In the genomic region with DNA sequence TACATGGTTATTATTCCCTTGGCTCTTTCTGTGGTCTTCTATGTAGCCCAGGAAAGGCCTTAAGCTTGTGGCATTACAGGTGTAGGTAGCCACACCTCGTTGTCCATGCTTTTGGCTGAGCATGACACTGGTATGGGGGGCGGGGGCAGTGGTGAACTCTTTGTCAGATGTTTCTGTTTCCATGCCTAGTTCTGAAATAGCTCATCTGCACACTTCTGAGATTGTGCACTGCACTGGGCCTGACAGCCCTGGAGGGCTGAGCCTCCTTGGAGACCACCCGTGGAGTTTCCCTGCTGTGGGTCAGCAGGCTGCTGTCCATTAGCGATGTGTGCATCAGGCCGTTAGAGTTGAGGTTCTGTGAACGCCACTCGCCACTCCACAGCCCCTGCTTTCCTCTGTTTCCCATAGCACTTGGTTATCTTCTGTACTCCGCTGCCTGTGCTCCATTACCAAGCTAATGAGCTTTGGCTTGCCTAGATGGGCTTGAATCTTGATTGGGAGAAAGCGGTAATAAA, we compare ENCODE assay signal across 12 mouse cellular contexts. TPM values are rescaled to one million over a fixed set of nuclear protein-coding genes. Genes with fewer than 3 reads are reported as not detected.
DNase-seq lines count a peak whose midpoint lies in the region; ATAC-seq and TF ChIP-seq lines count a peak whose summit lies in the region.
"Had no signal": no experiment of that assay in that cellular context is flagged by ENCODE, and none has a peak within 500 bp of the region (broad histone marks: within the 10 kb centered on the region; RNA-seq: fewer than 3 reads in every experiment).

No protein-coding gene starts in this region.

- ATAC-seq in embryonic facial prominence, embryonic 11.5 days (replicated peaks; ENCODE audit: insufficient number of reproducible peaks, low FRiP score, low TSS enrichment, low read depth): no peak
- no peak for ATAC-seq in hindbrain, embryonic 15.5 days (ENCODE audit: low FRiP score, low read depth)
- no peak for ATAC-seq in neural tube, embryonic 13.5 days (ENCODE audit: low read depth)

- H3K4me3 ChIP-seq in layer of hippocampus, adult 2 months: peak overlapping the region; percentile 13; the same call in 1 of the 2 replicates
- no peak overlapping the region for H3K4me3 ChIP-seq in embryonic facial prominence, embryonic 11.5 days (ENCODE audit: low read depth, low read length)
- H3K4me3 ChIP-seq in hindbrain, embryonic 15.5 days: no peak overlapping the region
- peak overlapping the region; percentile 15 for H3K4me3 ChIP-seq in neural tube, embryonic 13.5 days
- no peak overlapping the region for H3K4me3 ChIP-seq in heart, adult 2 months

- TF ChIP-seq CTCF in layer of hippocampus, adult 2 months (conservative IDR thresholded peaks at IDR 0.05): no peak
- TF ChIP-seq CTCF in heart, adult 2 months (IDR thresholded peaks at IDR 0.05): no peak

- H3K4me1 ChIP-seq in embryonic facial prominence, embryonic 11.5 days (ENCODE audit: control insufficient read depth, insufficient read depth, low read length): no peaks in the 10 kb centered on the region
- peaks cover 42% of the 10 kb centered on the region for H3K4me1 ChIP-seq in hindbrain, embryonic 15.5 days (replicated peaks)
- H3K4me1 ChIP-seq in neural tube, embryonic 13.5 days (replicated peaks): peaks cover 40% of the 10 kb centered on the region
- H3K4me1 ChIP-seq in heart, adult 2 months (ENCODE audit: control insufficient read depth, insufficient read depth, low read length): peaks cover 6% of the 10 kb centered on the region

- H3K36me3 ChIP-seq in embryonic facial prominence, embryonic 11.5 days (replicated peaks; ENCODE audit: control insufficient read depth, insufficient read depth, low read depth, low read length): no peaks in the 10 kb centered on the region
- H3K36me3 ChIP-seq in hindbrain, embryonic 15.5 days: no peaks in the 10 kb centered on the region; the same call in 1 of the 2 replicates
- peaks cover 17% of the 10 kb centered on the region; the same call in 1 of the 2 replicates for H3K36me3 ChIP-seq in neural tube, embryonic 13.5 days
- no peaks in the 10 kb centered on the region for H3K36me3 ChIP-seq in heart, adult 2 months (ENCODE audit: control insufficient read depth, insufficient read depth, low read length)
- H3K36me3 ChIP-seq: heart, embryonic 15.5 days had no signal

- H3K79me2 ChIP-seq in heart, adult 2 months (replicated peaks; ENCODE audit: control insufficient read depth, insufficient read depth, low read length): no peaks in the 10 kb centered on the region

- peak overlapping the region; percentile 96; the same call in 1 of the 2 replicates for H3K27ac ChIP-seq in layer of hippocampus, adult 2 months
- H3K27ac ChIP-seq in embryonic facial prominence, embryonic 11.5 days (replicated peaks; ENCODE audit: low read depth, low read length): no peak overlapping the region
- peak overlapping the region; percentile 41 for H3K27ac ChIP-seq in hindbrain, embryonic 15.5 days (replicated peaks)
- H3K27ac ChIP-seq in neural tube, embryonic 13.5 days (replicated peaks): peak overlapping the region; percentile 80
- no peak overlapping the region for H3K27ac ChIP-seq in heart, adult 2 months

- no peaks in the 10 kb centered on the region for H3K27me3 ChIP-seq in embryonic facial prominence, embryonic 11.5 days (ENCODE audit: control insufficient read depth, insufficient read depth, low read length)
- no peaks in the 10 kb centered on the region for H3K27me3 ChIP-seq in hindbrain, embryonic 15.5 days
- H3K27me3 ChIP-seq in neural tube, embryonic 13.5 days: no peaks in the 10 kb centered on the region
- no peaks in the 10 kb centered on the region for H3K27me3 ChIP-seq in heart, adult 2 months (ENCODE audit: control insufficient read depth, insufficient read depth, low read length)
- H3K27me3 ChIP-seq: heart, embryonic 15.5 days had no signal

- no peaks in the 10 kb centered on the region for H3K9me3 ChIP-seq in embryonic facial prominence, embryonic 11.5 days (replicated peaks; ENCODE audit: control insufficient read depth, low read length)
- no peaks in the 10 kb centered on the region for H3K9me3 ChIP-seq in hindbrain, embryonic 15.5 days
- no peaks in the 10 kb centered on the region for H3K9me3 ChIP-seq in neural tube, embryonic 13.5 days
- H3K9me3 ChIP-seq: heart, embryonic 15.5 days had no signal

- intact Hi-C loops in heart, adult 2 months (cut with DNase I): no loop called here

- no peak for DNase-seq in layer of hippocampus, adult 2 months (ENCODE audit: low spot score in 2 of 2)
- DNase-seq in layer of hippocampus, postnatal 25 days (ENCODE audit: extremely low spot score in 1 of 2, low spot score in 1 of 2): no peak
- no peak for DNase-seq in embryonic facial prominence, embryonic 11.5 days (ENCODE audit: low spot score)
- DNase-seq in thymus, adult 18-20 months: no peak
- DNase-seq in heart, adult 2 months: no peak
- DNase-seq in right cerebral cortex, adult 18-20 months: no peak
- DNase-seq: right cerebral cortex, postnatal 25 days; thymus, postnatal 36 days had no signal

- WGBS in embryonic facial prominence, embryonic 11.5 days: 55% methylated on average over 9 of the region's 9 CpGs
- WGBS in hindbrain, embryonic 15.5 days: 50% methylated on average over 9 of the region's 9 CpGs
- WGBS in neural tube, embryonic 13.5 days: 50% methylated on average over 9 of the region's 9 CpGs
- WGBS in heart, adult 2 months: 72% methylated on average over 9 of the region's 9 CpGs

- no peak for TF ChIP-seq POLR2A in heart, adult 2 months (IDR thresholded peaks at IDR 0.05; ENCODE audit: insufficient read depth, low read depth, low read length)

- no peak overlapping the region for H3K4me2 ChIP-seq in embryonic facial prominence, embryonic 11.5 days (ENCODE audit: low read depth, low read length)
- peak overlapping the region; percentile 34 for H3K4me2 ChIP-seq in hindbrain, embryonic 15.5 days
- H3K4me2 ChIP-seq in neural tube, embryonic 13.5 days: peak overlapping the region; percentile 42

- no peak for TF ChIP-seq EP300 in heart, adult 2 months (IDR thresholded peaks at IDR 0.05; ENCODE audit: insufficient read depth, low read depth, low read length)

- H3K9ac ChIP-seq in embryonic facial prominence, embryonic 11.5 days (replicated peaks; ENCODE audit: low read length): peak overlapping the region; percentile 28
- peak overlapping the region; percentile 23; the same call in 1 of the 2 replicates for H3K9ac ChIP-seq in hindbrain, embryonic 15.5 days
- peak overlapping the region; percentile 60 for H3K9ac ChIP-seq in neural tube, embryonic 13.5 days
- H3K9ac ChIP-seq in heart, adult 2 months (ENCODE audit: low read depth, low read length): no peak overlapping the region
- H3K9ac ChIP-seq: heart, embryonic 15.5 days had no signal

RNA-seq across cellular contexts. Expression of a gene that starts 2.0 kb away (rescaled TPM):
- total RNA-seq in layer of hippocampus, adult 2 months (2021): 10 to 100 TPM; 19.3 to 23.7 TPM
- 10 to 100 TPM; 21.9 to 22.9 TPM for total RNA-seq in layer of hippocampus, postnatal 25 days (2021)
- polyA plus RNA-seq in embryonic facial prominence, embryonic 11.5 days (2014; fragmentation: Nextera tagmentation; extraction: Ambion mirVana): 19.0 and 19.6 TPM in 2 replicates
- polyA plus RNA-seq in hindbrain, embryonic 15.5 days (2015; fragmentation: Nextera tagmentation; extraction: Ambion mirVana): 29.4 and 32.6 TPM in 2 replicates
- 29.4 and 29.8 TPM in 2 replicates for polyA plus RNA-seq in neural tube, embryonic 13.5 days (2015; fragmentation: Nextera tagmentation; extraction: Ambion mirVana)
- 10 to 100 TPM; 10.7 to 13.4 TPM for total RNA-seq in heart, adult 2 months (2021)
- polyA plus RNA-seq in heart, adult 2 months (2012; rRNA removed): 8.2 and 9.7 TPM in 2 replicates

RNA-seq across cellular contexts. Expression of a gene that starts 4.5 kb away (rescaled TPM):
- 10 to 100 TPM; 55.5 to 67.3 TPM for total RNA-seq in layer of hippocampus, adult 2 months (2021)
- total RNA-seq in layer of hippocampus, postnatal 25 days (2021): 10 to 100 TPM; 37.8 to 63.0 TPM
- polyA plus RNA-seq in embryonic facial prominence, embryonic 11.5 days (2014; fragmentation: Nextera tagmentation; extraction: Ambion mirVana): 4.5 and 6.0 TPM in 2 replicates
- 24.0 and 24.9 TPM in 2 replicates for polyA plus RNA-seq in hindbrain, embryonic 15.5 days (2015; fragmentation: Nextera tagmentation; extraction: Ambion mirVana)
- polyA plus RNA-seq in neural tube, embryonic 13.5 days (2015; fragmentation: Nextera tagmentation; extraction: Ambion mirVana): 30.4 and 33.6 TPM in 2 replicates
- total RNA-seq in heart, adult 2 months (2021): 1 to 10 TPM; 3.9 to 4.1 TPM
- 1.1 and 1.3 TPM in 2 replicates for polyA plus RNA-seq in heart, adult 2 months (2012; rRNA removed)

RNA-seq across cellular contexts. Expression of a gene that starts 9.8 kb away (rescaled TPM):
- total RNA-seq in layer of hippocampus, adult 2 months (2021): 10 to 100 TPM; 15.4 to 19.3 TPM
- total RNA-seq in layer of hippocampus, postnatal 25 days (2021): 10 to 100 TPM; 15.7 to 19.4 TPM
- polyA plus RNA-seq in embryonic facial prominence, embryonic 11.5 days (2014; fragmentation: Nextera tagmentation; extraction: Ambion mirVana): 8.4 and 13.4 TPM in 2 replicates
- polyA plus RNA-seq in hindbrain, embryonic 15.5 days (2015; fragmentation: Nextera tagmentation; extraction: Ambion mirVana): 7.3 and 7.9 TPM in 2 replicates
- polyA plus RNA-seq in neural tube, embryonic 13.5 days (2015; fragmentation: Nextera tagmentation; extraction: Ambion mirVana): 5.2 and 8.3 TPM in 2 replicates
- total RNA-seq in heart, adult 2 months (2021): 1 to 10 TPM; 5.3 to 5.6 TPM
- polyA plus RNA-seq in heart, adult 2 months (2012; rRNA removed): 8.2 and 10.2 TPM in 2 replicates

RNA-seq across cellular contexts. Expression of a gene that starts 20.1 kb away (rescaled TPM):
- total RNA-seq in layer of hippocampus, adult 2 months (2021): 100 to 1,000 TPM; 453 to 476 TPM
- total RNA-seq in layer of hippocampus, postnatal 25 days (2021): 100 to 1,000 TPM; 422 to 463 TPM
- 1.2 and 1.3 TPM in 2 replicates for polyA plus RNA-seq in embryonic facial prominence, embryonic 11.5 days (2014; fragmentation: Nextera tagmentation; extraction: Ambion mirVana)
- polyA plus RNA-seq in hindbrain, embryonic 15.5 days (2015; fragmentation: Nextera tagmentation; extraction: Ambion mirVana): 33.6 and 40.7 TPM in 2 replicates
- 21.1 and 21.4 TPM in 2 replicates for polyA plus RNA-seq in neural tube, embryonic 13.5 days (2015; fragmentation: Nextera tagmentation; extraction: Ambion mirVana)
- total RNA-seq in heart, adult 2 months (2021): under 1 TPM in 1 of 2 experiments, not detected in 1; 0.23 TPM
- polyA plus RNA-seq in heart, adult 2 months (2012; rRNA removed): 0.25 and 0.32 TPM in 2 replicates
- total RNA-seq: MEL had no signal

Comparison
In these comparisons a context has a peak if more than half of its experiments do, and no peak if none do; other contexts are left out.
1. H3K27ac ChIP-seq: peak in layer of hippocampus, adult 2 months (single experiment), hindbrain, embryonic 15.5 days (single experiment) and neural tube, embryonic 13.5 days (single experiment); none in embryonic facial prominence, embryonic 11.5 days (single experiment) and heart, adult 2 months (single experiment).
2. H3K4me3 ChIP-seq: peak in layer of hippocampus, adult 2 months (single experiment) and neural tube, embryonic 13.5 days (single experiment); none in embryonic facial prominence, embryonic 11.5 days (single experiment), hindbrain, embryonic 15.5 days (single experiment) and heart, adult 2 months (single experiment).